Mouse (Mus musculus) stomach, postnatal 0 days (tissue): ENCODE measurements around the gene Smim22. TPM values are rescaled to one million over a fixed set of nuclear protein-coding genes. Genes with fewer than 3 reads are reported as not detected.
A peak's percentile ranks its signal among the peaks of the same experiment; 100 is the strongest.

Experiments used
- ATAC-seq: fragments of 200-750 bp; cut with Nextera tagmentation; 2 replicates; pipeline ENCODE4 v1.8.0; 2017; ENCODE audit not compliant: low FRiP score, low TSS enrichment
- DNase-seq: peaks from one replicate; pipeline ENCODE4 v3.0.0-alpha.2; 2016; ENCODE audit warnings: low spot score
- H3K27ac ChIP-seq: fragments of 300-500 bp; sonication (generic); replicated peaks from 2 replicates; pipeline ENCODE4 v1.5.1; 2014; ENCODE audit warnings: mild to moderate bottlenecking, control low read depth
- H3K27me3 ChIP-seq: fragments of 300-500 bp; sonication (generic); 2 replicates; pipeline ENCODE4 v1.6.1; 2014; ENCODE audit warnings: low read length; ENCODE audit not compliant: control insufficient read depth, insufficient read depth
- H3K36me3 ChIP-seq: fragments of 300-500 bp; sonication (generic); 2 replicates; pipeline ENCODE4 v1.6.1; 2014; ENCODE audit warnings: low read length, mixed read lengths; ENCODE audit not compliant: control insufficient read depth, insufficient read depth
- H3K4me1 ChIP-seq: fragments of 300-500 bp; sonication (generic); replicated peaks from 2 replicates; pipeline ENCODE4 v1.6.1; 2014; ENCODE audit warnings: antibody characterized with exemption; ENCODE audit not compliant: control insufficient read depth, insufficient read depth
- H3K4me2 ChIP-seq: fragments of 300-500 bp; sonication (generic); replicated peaks from 2 replicates; pipeline ENCODE4 v1.6.1; 2014; ENCODE audit warnings: low read depth, mild to moderate bottlenecking, control low read depth, moderate library complexity
- H3K4me3 ChIP-seq: fragments of 300-500 bp; sonication (generic); 2 replicates; pipeline ENCODE4 v1.5.1; 2014; ENCODE audit warnings: low read depth, low read length, control low read depth
- H3K9ac ChIP-seq: fragments of 300-500 bp; sonication (generic); 2 replicates; pipeline ENCODE4 v1.6.1; 2014; ENCODE audit warnings: mild to moderate bottlenecking, low read length, control low read depth, mixed read lengths
- H3K9me3 ChIP-seq: fragments of 300-500 bp; sonication (generic); 2 replicates; pipeline ENCODE4 v1.6.1; 2016; ENCODE audit warnings: low read length; ENCODE audit not compliant: control insufficient read depth
- CTCF ChIP-seq: IDR thresholded peaks from 2 replicates; pipeline ENCODE4 v1.5.1; 2016; ENCODE audit warnings: antibody characterized with exemption, low read depth, mild to moderate bottlenecking, moderate library complexity
- EP300 ChIP-seq: optimal IDR thresholded peaks from 2 replicates; pipeline ENCODE3; 2016; ENCODE audit warnings: antibody characterized with exemption
- WGBS: fragments of 180-500 bp; shearing (Covaris S2); extraction: QIAGEN DNeasy Blood & Tissue Kit; methylation state at CpG from one replicate; pipeline ENCODE4 v1.1.7; 2014; 5-methylcytosine and 5-hydroxymethylcytosine counted together
- polyA plus RNA-seq: library from polyadenylated mRNA; unstranded; fragments of >200 nt; fragmentation: Nextera tagmentation; extraction: Ambion mirVana; gene quantifications from 2 replicates; pipeline ENCODE4 v1.2.1, GENCODE M21; 2015

The Smim22 gene
- 112 and 114 TPM in 2 replicates for polyA plus RNA-seq

DNA sequence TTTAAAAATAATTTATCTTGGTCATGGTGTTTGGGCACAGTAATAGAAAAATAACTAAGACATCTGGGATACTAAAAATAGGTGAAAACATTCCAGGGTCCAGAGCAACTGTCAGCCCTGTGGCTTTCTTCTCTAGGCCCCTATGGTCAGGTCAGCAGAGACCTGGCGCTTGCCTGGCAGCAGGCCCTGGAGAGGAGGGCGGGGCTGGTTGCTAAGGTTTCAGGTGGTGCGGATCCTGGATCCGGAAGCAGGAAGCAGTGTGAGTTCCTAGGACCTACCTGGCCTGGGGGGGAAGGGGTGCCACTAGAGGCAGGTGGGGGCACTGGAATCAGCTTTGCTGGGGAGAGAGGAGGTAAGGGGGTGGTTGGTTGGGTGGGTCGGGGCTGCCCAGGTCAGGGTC, at the start of gene Smim22:
Gene Smim22, plus strand, starts transcription at position 222 of the 400 bp plus-strand sequence.
- Histone ChIP-seq H3K9me3 (no peaks in the 10 kb centered on the region), H3K27me3 (no peaks in the 10 kb centered on the region), H3K4me2 (peak within 1 kb of the TSS; percentile 44), H3K27ac (peak within 1 kb of the TSS; percentile 45; the same call in 1 of the 2 replicates), H3K4me1 (no peaks in the 10 kb centered on the region), H3K9ac (0 out of 2 replicates have a peak within 1 kb of the TSS, but pooled peaks have one; percentile 27), H3K36me3 (no peaks in the 10 kb centered on the region), H3K4me3 (peak within 1 kb of the TSS; percentile 27)
- ATAC-seq (peak; percentile 88), DNase-seq (peak; percentile 92)
- 37% methylated on average over 5 of the region's 5 CpGs for WGBS
- TF ChIP-seq CTCF: no peak

GRCm38 (mm10) chr16:4957446-4957845, 49.6 kb upstream of the Smim22 start:
- no peak overlapping the region for H3K9ac ChIP-seq
- H3K27ac ChIP-seq: no peak overlapping the region
- TF ChIP-seq EP300: no peak
- TF ChIP-seq CTCF: no peak
- no peak overlapping the region for H3K4me2 ChIP-seq
- no peaks in the 10 kb centered on the region for H3K9me3 ChIP-seq
- no peaks in the 10 kb centered on the region for H3K27me3 ChIP-seq
- 96% methylated on average over 3 of the region's 3 CpGs for WGBS
- ATAC-seq (no peak), DNase-seq (no peak)
- H3K36me3 ChIP-seq: peaks cover 13% of the 10 kb centered on the region; the same call in 1 of the 2 replicates
- no peaks in the 10 kb centered on the region for H3K4me1 ChIP-seq
- H3K4me3 ChIP-seq: no peak overlapping the region

GRCm38 (mm10) chr16:4960260-4960659, 46.8 kb upstream of the Smim22 start:
- no peak for ATAC-seq
- H3K27me3 ChIP-seq: no peaks in the 10 kb centered on the region
- H3K9ac ChIP-seq: no peak overlapping the region
- WGBS: 88% methylated on average over 8 of the region's 8 CpGs
- H3K4me1 ChIP-seq: peaks cover 3% of the 10 kb centered on the region; the same call in 1 of the 2 replicates
- H3K4me3 ChIP-seq: no peak overlapping the region
- H3K27ac ChIP-seq: no peak overlapping the region
- H3K9me3 ChIP-seq: no peaks in the 10 kb centered on the region
- H3K36me3 ChIP-seq: peaks cover 7% of the 10 kb centered on the region; the same call in 1 of the 2 replicates
- H3K4me2 ChIP-seq: no peak overlapping the region
- no peak for TF ChIP-seq CTCF
- TF ChIP-seq EP300: no peak
- no peak for DNase-seq

- WGBS: 36% methylated on average over 9 of the region's 9 CpGs
Measured at GRCm38 (mm10) chr16:4963346-4963745, 43.7 kb upstream of the Smim22 start.

DNA sequence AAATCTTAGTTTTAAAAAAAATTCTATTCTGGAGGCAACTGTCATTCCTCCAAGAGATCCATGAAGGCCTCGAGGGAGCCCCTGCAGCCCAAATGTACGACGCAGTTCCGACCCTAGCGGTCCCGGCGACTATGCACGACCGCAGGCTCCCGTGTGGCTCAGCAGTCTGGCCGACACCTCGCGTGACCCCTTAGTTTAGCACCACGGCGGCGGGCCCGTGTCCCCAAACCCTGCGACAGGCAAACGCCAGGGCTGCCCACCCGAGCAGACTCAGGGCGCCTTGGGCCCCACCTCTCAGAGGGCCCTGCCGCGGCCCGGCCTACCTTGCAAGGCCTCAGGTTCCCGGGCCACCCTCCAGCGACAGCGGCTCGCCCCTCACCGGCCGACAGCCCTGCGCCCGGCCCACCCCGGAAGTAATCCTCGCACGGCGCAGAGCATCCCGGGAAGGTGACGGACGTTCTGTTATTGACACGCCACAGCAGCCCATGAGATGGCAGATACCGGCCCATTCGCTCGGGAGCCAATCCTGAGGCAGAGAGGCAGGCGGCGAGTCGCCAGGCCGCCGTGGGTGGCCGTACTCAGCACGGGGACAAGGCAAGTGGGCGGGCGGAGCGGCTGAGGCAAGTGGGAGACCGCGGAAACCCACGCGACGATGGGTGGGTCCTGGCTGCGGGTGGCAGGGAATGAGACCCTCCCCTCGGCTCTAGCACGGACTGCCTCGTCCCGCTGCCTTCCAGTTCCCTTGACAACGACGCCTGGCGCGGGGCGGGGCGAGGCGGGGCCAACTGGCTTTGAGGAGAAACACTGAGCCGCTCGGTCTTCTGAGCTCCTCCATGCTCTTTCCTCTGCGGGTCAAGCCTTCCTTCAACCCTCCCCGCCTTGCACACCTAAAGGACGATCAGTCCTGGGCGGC, 43.0 kb upstream of the Smim22 start, which contains the start of gene Anks3:
Gene Anks3, minus strand, starts transcription at position 409 of the 913 bp plus-strand sequence.
- WGBS: under 1% methylated on average over 75 of the region's 76 CpGs

More at GRCm38 (mm10) chr16:4963346-4963745, 43.7 kb upstream of the Smim22 start:
- no peak overlapping the region; the same call in 1 of the 2 replicates for H3K27ac ChIP-seq
- ATAC-seq (no peak), DNase-seq (no peak)
- no peaks in the 10 kb centered on the region for H3K36me3 ChIP-seq
- H3K27me3 ChIP-seq: no peaks in the 10 kb centered on the region
- H3K4me1 ChIP-seq: peaks cover 3% of the 10 kb centered on the region; the same call in 1 of the 2 replicates
- H3K9me3 ChIP-seq: no peaks in the 10 kb centered on the region
- H3K9ac ChIP-seq: peak overlapping the region; percentile 86
- H3K4me3 ChIP-seq: peak overlapping the region; percentile 89
- peak overlapping the region; percentile 85 for H3K4me2 ChIP-seq
- no peak for TF ChIP-seq CTCF
- TF ChIP-seq EP300: no peak

More for the DNA sequence above, 43.0 kb upstream of the Smim22 start, which contains the start of gene Anks3:
- TF ChIP-seq EP300: no peak
- peak; percentile 13; the same call in 1 of the 2 replicates for TF ChIP-seq CTCF
- H3K27ac ChIP-seq: peak within 1 kb of the TSS; percentile 85
- ATAC-seq (peak; percentile 98), DNase-seq (peak; percentile 97)
- no peaks in the 10 kb centered on the region for H3K9me3 ChIP-seq
- peak within 1 kb of the TSS; percentile 85 for H3K4me2 ChIP-seq
- H3K4me1 ChIP-seq: peaks cover 3% of the 10 kb centered on the region; the same call in 1 of the 2 replicates
- H3K9ac ChIP-seq: peak within 1 kb of the TSS; percentile 86
- H3K4me3 ChIP-seq: peak within 1 kb of the TSS; percentile 89
- H3K27me3 ChIP-seq: no peaks in the 10 kb centered on the region
- no peaks in the 10 kb centered on the region for H3K36me3 ChIP-seq
